Mouse (Mus musculus) heart, adult 8-10 months (tissue): ENCODE results near the gene Upb1. TPM values are rescaled to one million over a fixed set of nuclear protein-coding genes. Genes with fewer than 3 reads are reported as not detected.
"Not testable (repeated sequence)": the region's sequence is repeated elsewhere in the genome, so short reads cannot be mapped to it uniquely, and the experiment has no call there.

Experiments
- DNase-seq: peaks from one replicate; pipeline ENCODE4 v3.0.0; 2022; ENCODE audit warnings: low spot score
- total RNA-seq, 4 experiments: library from RNA; stranded (reverse); gene quantifications; 2 replicates each; pipeline ENCODE4 v1.2.4; 2022

Gene Upb1
- total RNA-seq, 4 experiments from 2014 or later: 0.53 to 1.0 (median 0.63) TPM

DNA sequence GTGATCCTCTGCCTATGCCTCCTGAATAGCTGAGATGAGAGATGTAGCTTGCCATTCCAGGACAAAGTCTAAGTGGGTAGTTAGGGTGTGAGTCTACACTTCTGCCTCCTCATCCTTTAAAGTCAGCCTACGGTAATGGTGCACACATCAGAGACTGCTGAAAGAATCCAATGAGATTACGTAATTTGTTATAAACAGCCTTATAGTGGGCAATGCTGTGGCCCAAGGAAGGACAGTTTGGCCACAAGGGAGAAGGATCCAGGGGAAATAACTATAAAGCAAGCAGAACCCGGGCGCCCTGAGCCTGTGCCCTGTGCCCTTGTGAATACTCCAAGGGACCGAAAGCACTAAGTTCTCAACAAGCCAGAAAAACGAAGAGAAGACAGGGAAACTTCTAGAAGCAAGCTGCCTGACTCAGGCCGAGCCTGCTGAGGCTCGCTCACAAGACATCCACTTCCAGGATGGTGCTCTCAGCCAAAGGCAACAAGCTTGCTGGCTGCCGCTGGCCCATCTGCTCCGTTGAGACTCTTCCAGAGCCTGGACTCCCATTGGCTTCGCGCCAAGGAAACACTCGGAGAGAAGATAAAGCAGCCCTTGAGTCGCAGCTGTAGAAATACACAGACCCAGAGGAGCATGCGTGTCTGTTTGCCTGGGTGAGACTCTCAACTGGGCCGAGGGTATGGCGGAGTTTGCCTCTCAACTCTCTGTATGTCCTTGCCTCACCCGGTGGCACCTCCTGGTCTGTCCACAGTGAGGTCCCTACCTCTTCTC lies 55.3 kb downstream of the Upb1 start:
- not testable (repeated sequence) for DNase-seq

DNA sequence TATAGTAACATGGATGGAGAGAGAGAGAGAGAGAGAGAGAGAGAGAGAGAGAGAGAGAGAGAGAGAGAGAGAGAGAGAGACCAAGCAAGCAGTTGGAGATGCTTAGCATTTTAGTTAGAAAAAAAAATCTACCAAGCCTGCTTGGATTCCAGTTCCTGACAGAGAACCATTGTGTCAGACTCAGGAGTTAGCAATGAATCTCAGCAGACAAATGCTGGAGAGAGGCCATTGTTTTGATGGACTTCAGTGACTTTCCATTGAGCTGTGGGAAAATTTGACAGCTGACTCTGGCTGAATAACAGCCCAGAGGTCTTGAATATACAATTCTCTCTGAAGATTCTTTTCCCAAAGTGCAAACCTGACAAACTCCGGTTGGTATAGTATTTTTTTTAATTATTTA lies 56.9 kb downstream of the Upb1 start:
- DNase-seq: no peak

DNA sequence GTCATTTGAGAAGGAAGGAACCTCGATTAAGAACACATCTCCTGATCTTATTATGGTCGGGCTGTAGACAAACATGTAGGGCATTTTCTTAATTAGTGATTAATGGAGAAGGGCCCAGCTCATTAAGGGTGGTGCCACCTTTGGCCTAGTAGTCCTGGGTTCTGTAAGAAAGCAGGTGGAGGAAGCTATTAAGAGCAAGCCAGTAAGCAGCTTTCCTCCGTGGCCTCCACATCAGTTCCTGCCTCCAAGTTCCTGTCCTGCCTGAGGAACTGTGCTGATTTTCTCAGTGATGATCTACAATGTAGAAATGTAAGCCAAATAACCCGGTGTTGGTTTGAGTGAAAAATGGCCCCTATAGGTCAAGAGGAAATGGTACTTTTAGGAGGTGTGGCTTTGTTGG lies 57.4 kb downstream of the Upb1 start:
- no peak for DNase-seq

DNA sequence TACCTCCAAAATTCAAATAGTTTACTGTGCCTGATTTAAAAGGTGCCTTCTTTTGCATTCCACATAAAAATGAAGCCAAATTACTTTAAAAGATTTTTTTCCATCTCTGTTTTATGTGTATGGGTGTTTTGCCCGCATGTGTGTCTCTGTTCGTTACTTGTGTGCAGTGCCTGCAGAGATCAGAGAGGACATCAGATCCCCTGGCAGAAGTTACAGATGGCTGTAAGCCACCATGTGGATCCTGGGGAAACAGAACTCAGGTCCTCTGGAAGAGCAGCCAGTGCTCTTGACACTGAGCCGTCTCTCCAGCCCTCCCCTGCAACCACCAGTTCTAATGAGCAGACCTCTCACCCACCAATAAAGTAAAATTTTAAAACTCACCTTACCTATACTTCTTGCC lies 61.8 kb downstream of the Upb1 start:
- DNase-seq: no peak

DNA sequence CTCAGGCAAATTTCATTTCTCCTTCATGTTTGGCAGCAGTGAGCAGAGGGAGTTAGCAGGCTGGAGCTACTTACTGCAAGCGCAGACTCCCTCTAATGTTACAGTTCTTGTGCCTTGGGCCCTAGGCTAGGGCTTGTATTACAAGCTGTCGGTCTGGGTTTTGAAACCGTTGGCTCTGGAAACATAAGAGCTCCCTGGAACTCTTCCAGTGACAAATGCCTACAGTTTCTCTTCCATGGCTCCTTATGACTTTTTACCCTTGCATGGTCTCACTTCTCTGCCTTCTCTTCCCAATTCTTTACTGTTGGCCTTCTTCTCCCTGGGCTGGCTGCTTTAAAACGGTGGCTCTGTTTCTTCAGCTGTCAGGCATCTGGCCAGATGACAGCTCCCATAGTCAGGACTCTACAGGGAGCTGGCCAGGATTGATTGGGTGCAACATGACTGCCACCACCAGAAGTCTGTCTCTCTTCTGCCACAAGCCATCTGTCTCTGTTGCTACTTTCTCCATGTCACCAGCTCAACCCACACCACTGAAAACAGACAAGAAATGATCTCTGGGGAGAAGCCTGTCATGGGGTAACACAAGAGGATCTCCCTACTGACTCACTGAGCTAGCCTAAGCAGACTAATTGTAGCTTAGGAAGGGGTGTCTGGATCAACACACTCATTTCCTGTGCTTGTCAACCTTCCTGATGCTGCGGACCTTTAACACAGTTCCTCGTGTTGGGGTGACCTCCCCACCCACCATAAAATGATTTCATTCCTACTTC lies 65.1 kb downstream of the Upb1 start:
- peak; percentile 44 for DNase-seq

DNA sequence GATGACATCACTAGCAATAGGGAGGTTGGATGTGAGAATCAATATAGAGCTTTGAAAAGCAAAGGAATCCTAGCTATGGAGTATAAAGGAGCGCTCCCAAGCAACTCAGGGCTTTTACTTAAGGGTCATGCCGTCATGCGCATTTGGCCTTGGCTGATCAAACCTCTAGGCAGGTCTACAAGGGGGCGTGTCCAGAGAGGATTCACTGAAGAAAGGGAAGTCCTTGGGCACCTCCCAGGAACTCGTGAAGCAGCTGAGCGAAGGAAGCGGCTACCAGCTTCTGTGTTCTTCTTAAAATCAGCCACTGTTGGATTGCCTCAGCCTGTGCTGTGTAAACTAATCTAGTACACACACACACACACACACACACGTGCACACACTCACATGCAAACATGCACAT lies 72.5 kb downstream of the Upb1 start:
- DNase-seq: no peak

DNA sequence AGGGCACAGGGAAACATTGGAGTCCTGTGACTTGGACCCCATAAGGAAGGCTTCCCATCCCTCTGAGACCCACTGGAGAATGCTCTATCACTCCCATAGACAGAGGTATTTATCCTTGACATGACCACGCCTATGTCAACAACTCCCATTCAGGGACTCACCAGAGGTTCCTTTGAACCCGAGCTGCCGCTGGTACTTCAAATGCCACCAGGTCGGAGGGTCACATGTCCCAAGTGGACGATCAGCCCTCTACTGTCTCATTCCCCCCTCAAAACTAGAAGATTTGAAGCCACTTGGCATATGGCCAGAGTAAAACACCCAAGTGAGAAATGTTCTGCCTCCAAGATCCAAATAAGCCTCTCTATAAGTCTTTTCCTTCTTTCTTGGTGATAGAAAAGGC lies 73.7 kb downstream of the Upb1 start:
- no peak for DNase-seq

DNA sequence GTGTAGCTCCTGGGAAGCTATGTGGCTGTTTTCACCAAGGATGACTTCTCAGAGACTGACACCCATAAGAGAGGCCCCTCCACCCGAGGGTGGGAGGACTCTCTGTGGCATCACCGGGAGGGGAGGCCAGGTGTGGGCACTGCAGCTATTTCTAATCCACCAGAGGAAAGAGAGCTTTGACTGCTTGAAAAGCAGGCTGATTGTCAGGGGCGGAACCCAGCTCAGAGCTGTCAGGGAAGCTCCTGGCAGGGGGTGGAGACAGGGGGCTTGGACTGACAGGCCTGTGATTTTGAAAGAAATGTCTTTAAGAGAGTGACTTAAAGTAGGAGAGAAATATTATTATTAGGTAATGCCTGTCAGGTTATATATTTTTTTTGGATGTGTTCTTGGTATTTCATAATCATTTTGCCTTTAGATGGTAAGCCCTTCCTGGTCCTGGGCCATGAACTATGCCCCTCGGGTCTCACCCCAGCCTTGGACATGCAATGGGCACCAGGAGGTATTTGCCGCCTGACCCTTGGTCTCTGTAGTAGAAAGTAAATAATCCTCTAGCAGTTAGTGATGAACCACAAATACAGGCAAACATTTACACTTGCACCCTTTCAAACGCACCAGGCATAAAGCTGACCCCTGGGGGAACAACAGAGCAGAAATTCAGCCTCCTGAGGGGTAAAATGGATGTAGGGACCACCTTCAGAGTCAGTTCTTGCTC lies 74.4 kb downstream of the Upb1 start:
- not testable (repeated sequence) for DNase-seq

DNA sequence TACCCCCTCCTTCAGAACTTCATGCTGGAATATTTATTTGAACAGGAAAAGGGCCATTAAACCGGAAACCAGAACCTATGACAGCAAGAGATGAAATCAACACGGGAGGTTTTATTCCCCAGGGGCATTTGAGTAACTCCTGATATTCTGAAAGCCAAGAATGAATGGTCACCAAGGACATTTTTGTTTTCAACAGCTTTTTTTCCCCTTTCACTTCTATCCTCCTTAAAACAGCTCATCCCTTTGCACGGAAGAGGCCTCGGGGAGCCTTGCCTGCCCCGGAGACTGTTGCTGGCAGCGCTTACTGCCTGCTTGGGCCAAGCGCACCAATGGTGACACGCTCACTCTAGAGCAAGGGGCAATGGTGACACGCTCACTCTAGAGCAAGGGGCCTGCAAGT lies 76.1 kb downstream of the Upb1 start:
- peak; percentile 52 for DNase-seq

DNA sequence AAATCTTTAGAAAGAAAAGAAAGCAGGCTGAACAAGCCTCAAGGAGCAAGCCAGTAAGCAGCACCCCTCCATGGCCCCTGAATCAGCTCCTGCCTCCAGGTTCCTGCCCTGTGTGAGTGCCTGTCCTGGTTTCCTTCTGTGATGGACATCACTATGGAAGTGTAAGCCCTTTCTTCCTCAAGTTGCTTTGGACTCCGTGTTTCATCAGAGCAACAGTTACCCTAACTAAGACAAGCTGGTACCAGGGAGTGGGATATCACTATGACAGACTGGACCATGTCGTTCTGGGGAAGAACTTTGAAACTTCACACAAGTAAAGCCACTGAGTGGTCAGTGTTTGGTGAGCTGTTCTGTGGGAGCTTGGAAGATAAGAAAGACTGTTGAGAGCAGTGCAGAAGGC lies 79.0 kb downstream of the Upb1 start:
- no peak for DNase-seq

DNA sequence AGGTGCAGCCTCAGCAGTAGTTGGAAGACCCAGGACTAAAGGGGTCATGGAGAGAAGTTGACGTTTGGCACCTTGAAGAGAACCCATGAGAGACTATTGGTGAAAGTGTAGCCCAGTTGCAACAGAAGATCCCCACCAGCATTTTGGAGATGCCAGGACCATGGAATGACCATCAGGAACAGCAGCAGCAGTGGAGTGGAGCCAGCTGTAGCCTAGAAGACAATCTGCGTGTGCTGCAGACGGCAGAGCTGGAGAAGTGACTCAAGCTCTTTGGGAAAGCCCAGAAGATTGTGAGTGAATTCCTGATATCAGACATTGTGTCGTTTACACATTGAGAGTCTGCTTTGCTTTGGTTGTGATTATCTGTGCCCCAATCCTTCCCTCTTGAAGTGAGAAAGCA lies 80.8 kb downstream of the Upb1 start:
- DNase-seq: no peak

DNA sequence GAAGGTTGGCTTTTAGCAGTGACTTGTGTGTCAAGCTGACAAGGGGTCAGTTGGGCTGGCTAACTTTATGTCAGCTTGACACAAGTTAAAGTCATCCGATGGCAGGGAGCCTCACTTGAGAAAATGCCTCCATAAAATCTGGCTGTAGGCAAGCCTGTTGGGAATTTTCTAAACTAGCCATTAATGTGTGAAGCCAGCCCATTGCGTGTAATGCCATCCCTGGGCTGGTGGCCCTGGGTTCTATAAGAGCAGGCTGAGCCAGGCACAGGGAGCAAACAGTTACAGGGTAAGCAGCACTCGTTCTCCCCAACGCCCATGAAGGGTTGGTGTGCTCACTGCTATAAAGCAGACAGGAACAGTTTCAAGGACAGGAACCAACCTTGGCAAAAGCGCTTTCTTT lies 81.4 kb downstream of the Upb1 start:
- no peak for DNase-seq

DNA sequence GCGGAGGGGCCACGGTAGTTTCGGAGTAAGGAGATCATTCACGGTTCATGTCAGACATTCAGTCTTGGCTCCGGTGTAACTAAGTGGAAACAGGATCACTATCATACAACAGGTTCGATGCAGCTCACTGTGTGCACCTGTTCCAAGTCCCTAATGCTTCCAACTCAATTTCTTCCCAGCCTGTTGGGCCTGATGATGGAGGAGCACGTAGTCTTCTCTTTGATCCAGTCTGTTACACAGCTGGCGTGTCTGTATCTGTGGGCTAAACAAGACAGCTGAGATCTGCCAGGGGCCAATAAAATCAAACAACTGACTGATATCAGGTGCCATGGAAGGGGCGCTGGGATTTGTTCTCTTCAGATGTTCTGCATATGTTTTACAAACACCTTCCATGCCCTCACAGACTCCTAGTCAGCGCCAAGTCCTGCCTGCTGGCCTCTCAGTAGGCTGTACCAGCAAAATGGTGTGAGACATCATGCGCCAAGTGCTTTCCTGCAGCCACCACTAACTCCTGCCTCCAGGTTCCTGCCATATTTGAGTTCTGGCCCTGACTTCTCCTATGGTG lies 82.1 kb downstream of the Upb1 start:
- DNase-seq: no peak

DNA sequence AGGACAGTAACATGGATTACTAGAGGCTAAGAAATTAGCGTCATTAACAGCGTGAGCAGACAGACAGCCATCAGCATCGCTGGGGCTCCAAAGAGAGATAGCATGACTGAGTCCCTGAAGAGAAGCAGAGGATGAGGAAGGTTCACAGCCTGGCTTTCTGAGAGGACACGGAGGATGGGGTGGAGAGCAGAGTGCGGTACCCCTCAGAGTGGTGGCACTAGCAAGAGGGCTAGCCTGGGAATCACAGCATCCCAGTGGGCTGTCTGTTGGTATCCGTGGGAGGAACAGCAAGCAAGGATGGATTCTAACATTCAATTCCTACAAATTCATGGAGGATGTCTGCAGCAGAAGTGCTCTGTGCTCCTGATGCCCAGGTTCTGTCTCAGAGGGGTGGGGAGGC lies 83.2 kb downstream of the Upb1 start:
- DNase-seq: no peak

DNA sequence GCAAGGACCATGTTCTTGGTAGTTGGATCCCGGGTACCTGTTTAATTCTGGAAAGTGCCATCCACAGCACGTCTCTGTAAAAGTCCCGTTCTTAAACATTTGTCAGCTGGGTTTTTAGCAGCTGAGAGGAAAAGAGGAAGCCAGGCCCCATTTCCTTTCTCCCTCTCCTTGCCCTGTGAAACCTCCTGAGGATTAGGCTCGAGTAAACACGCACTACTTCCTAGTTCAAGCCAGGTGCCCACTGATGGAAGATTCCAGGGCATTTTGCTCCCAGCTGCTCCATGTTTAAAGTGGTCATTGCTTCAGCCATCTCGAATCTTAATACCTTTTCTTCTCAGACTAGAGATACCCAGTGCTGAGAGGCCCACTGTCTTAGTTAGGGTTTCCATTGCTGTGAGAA lies 83.9 kb downstream of the Upb1 start:
- no peak for DNase-seq

DNA sequence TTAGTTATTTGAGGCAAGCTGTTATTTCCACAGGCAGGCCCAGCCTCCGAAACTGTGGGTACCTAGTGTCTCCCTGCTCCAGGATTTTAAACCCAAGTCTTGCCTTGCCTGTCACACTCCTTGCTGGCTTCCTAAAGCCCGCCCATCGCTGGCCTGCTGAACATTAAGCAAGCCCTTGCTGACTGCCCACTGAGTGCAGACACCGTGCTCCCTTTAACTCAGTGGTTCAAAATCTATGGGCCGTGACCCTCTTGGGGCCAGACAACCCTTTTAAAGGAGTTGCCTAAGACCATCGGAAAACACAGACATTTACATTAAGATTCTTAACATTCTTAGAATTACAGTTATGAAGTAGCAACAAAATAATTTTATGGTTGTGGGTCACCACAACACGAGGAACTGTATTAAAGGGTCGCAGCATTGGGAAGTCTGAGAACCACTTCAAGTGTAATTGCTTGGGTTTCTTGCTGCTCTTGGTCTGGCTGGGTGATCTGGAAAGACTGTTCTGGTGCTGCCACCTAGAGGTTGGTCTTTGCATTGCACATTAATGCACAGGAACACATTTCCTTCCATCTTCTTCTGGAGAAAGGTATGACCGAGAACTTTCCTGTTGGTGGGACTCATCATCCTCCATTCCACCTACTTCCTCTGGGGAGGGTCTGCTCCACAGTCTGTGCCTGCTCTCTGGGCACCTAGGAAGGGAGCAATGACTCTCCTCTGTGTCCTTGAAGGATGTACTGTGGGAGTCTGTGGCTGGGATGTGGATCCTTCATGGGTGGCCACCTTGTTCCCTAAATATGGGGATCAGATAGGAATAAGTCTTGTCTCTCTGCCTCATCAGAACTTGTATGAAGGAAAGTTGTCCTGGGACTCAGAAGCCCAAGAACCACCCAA lies 85.4 kb downstream of the Upb1 start:
- DNase-seq: peak; percentile 82

DNA sequence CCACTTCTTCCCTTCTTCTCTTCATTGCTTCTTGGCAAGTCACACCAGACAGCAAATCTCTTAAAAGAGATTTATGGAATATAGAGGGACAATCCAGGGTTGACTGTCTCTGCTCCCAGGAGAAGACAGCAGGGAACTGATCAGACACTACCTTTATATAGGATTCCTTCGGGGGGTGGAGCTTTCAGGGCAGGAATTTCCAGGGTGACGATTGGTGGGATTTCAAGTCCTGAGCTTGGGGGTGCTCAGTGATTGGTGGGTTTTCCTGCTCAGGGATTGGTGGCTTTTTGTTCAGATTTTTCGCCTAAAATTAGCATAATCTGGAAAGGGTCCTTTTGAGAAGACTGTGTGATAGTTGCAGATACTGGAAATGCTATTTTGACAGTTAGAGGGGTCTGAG lies 86.2 kb downstream of the Upb1 start:
- DNase-seq: no peak

DNA sequence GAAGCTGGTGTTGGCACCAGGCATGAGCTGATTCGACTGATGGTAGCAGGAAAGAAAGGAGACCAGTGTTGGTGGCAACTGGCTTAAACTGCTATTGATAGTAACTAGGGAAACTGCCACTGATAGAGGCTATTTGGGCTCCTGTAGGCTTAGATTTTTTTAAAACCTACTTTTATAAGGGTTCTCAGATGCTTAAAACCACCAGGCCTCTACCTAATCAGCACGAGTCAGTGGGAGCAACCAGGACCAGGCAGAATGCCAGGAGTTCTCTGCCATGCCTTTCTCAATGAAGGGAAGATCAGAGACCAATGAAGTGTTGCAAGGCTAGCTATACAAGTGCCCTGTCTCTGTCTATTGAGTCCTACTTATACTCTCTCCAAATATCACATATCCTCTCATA lies 88.6 kb downstream of the Upb1 start:
- no peak for DNase-seq

DNA sequence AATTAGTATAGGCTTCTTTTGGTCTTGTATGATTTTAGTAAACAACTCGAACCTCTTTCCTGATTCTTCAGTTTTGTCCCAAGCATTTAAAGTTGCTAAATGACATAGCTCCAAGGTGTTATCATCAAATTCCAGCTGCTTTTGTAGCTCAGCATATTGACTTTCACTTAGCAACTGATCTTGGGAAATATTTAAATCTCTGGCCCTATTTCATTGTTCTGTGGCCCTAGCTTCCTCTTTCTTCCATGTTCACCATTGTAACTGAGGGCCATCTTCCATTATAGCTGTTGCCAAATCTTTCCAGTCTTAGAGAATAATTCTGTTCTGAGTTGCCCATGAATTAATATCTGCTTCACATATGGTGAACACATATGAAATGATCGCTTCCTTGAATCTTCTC lies 89.8 kb downstream of the Upb1 start:
- DNase-seq: no peak
